Mouse (Mus musculus) heart, postnatal 0 days (tissue): Measurements from ENCODE around the gene Obsl1.

ENCODE experiments used
- CTCF ChIP-seq: IDR thresholded peaks from 2 replicates; pipeline ENCODE4 v1.5.1; 2016; ENCODE audit warnings: antibody characterized with exemption, control low read depth, low read depth
- EP300 ChIP-seq: IDR thresholded peaks from 2 replicates; pipeline ENCODE4 v1.6.1; 2016; ENCODE audit warnings: antibody characterized with exemption, low read depth

GRCm38 (mm10) chr1:75467215-75467927 lies 38.9 kb downstream of the Obsl1 start:
- TF ChIP-seq CTCF (peak; percentile 92), EP300 (no peak)
